Mouse (Mus musculus) kidney, postnatal 0 days (tissue): ENCODE results near the gene Olfr803. TPM values are rescaled to one million over a fixed set of nuclear protein-coding genes. Genes with fewer than 3 reads are reported as not detected.

Source experiments
- ATAC-seq: fragments of 200-750 bp; cut with Nextera tagmentation; replicated peaks from 2 replicates; pipeline ENCODE4 v1.8.0; 2017; ENCODE audit warnings: low read depth, moderate number of reproducible peaks, moderate TSS enrichment, moderate library complexity; ENCODE audit not compliant: low FRiP score
- DNase-seq: peaks from one replicate; pipeline ENCODE4 v3.0.0-alpha.2; 2016; ENCODE audit warnings: low spot score
- H3K27ac ChIP-seq: fragments of 300-500 bp; sonication (generic); 2 replicates; pipeline ENCODE4 v1.5.1; 2014; ENCODE audit warnings: mild to moderate bottlenecking
- H3K27me3 ChIP-seq: fragments of 300-500 bp; sonication (generic); 2 replicates; pipeline ENCODE4 v1.6.1; 2014; ENCODE audit warnings: low read length, mixed read lengths; ENCODE audit not compliant: insufficient read depth
- H3K36me3 ChIP-seq: fragments of 300-500 bp; sonication (generic); 2 replicates; pipeline ENCODE4 v1.6.1; 2014; ENCODE audit warnings: low read length, mixed read lengths; ENCODE audit not compliant: insufficient read depth
- H3K4me1 ChIP-seq: fragments of 300-500 bp; sonication (generic); replicated peaks from 2 replicates; pipeline ENCODE4 v1.6.1; 2014; ENCODE audit warnings: antibody characterized with exemption, low read length, mixed read lengths; ENCODE audit not compliant: insufficient read depth
- H3K4me2 ChIP-seq: fragments of 300-500 bp; sonication (generic); 2 replicates; pipeline ENCODE4 v1.6.1; 2014; ENCODE audit warnings: mild to moderate bottlenecking, low read length, moderate library complexity, mixed read lengths
- H3K4me3 ChIP-seq: fragments of 300-500 bp; sonication (generic); replicated peaks from 2 replicates; pipeline ENCODE4 v1.5.1; 2014; ENCODE audit warnings: low read depth, low read length
- H3K9ac ChIP-seq: fragments of 300-500 bp; sonication (generic); 2 replicates; pipeline ENCODE4 v1.6.1; 2014; ENCODE audit warnings: low read depth, low read length
- H3K9me3 ChIP-seq: fragments of 300-500 bp; sonication (generic); replicated peaks from 2 replicates; pipeline ENCODE4 v1.6.1; 2016; ENCODE audit warnings: low read length, inconsistent platforms, mixed read lengths
- CTCF ChIP-seq: IDR thresholded peaks from 2 replicates; pipeline ENCODE4 v1.5.1; 2016; ENCODE audit warnings: antibody characterized with exemption, low read depth, mild to moderate bottlenecking, moderate library complexity
- WGBS: fragments of 180-500 bp; shearing (Covaris S2); extraction: QIAGEN DNeasy Blood & Tissue Kit; methylation state at CpG from one replicate; pipeline ENCODE4 v1.1.7; 2014; 5-methylcytosine and 5-hydroxymethylcytosine counted together
- microRNA-seq: library from miRNA; unstranded; fragments of <30 nt; microRNA quantifications from one replicate; pipeline ENCODE4, GENCODE M21; 2016
- polyA plus RNA-seq: library from polyadenylated mRNA; unstranded; fragments of >200 nt; fragmentation: Nextera tagmentation; extraction: Ambion mirVana; gene quantifications from 2 replicates; pipeline ENCODE4 v1.2.1, GENCODE M21; 2015

Olfr803 gene
- polyA plus RNA-seq, 1 experiment from 2014 or later, result not detected

DNA sequence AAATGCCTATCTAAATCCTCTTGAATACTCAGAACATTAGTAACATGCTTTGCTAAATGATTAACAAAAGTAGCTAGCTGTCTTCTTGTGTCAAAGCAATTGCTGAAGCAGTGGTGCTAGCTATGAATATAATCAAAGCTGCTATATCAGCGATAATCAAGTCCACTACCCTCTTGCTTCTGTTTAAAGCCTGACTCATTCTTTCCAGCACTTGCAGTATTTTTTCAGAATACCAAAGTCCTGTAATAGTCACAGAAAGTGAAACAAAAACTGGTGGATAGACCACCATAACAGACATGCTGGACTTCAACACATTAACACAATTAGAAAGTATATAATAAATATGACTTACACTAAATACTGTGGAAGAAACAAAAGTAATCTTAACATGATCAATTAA, 42.3 kb downstream of the Olfr803 start:
- WGBS, result 80% methylated on average over 1 of the region's 1 CpGs

More for the DNA sequence above, 42.3 kb downstream of the Olfr803 start:
- DNase-seq (no peak), ATAC-seq (no peak)
- Histone ChIP-seq H3K27ac (no peak overlapping the region), H3K27me3 (no peaks in the 10 kb centered on the region), H3K9me3 (no peaks in the 10 kb centered on the region), H3K4me2 (no peak overlapping the region), H3K4me1 (no peaks in the 10 kb centered on the region), H3K36me3 (no peaks in the 10 kb centered on the region), H3K9ac (no peak overlapping the region), H3K4me3 (no peak overlapping the region)
- no peak for TF ChIP-seq CTCF

Small RNAs within 50 kb of the gene (microRNA-seq; reads per million reads assigned to microRNA genes)
- gene Gm24485, result not detected

Other genes starting within 250 kb of the Olfr803 start
- gene Olfr787, start 232.4 kb downstream of the Olfr803 start, polyA plus RNA-seq, result not detected in 2 replicates
- gene Olfr788, start 223.3 kb downstream of the Olfr803 start, polyA plus RNA-seq, result not detected in 2 replicates
- not detected in 2 replicates for gene Olfr789, start 209.5 kb downstream of the Olfr803 start, polyA plus RNA-seq
- gene Olfr790, start 195.8 kb downstream of the Olfr803 start, polyA plus RNA-seq, result not detected in 2 replicates
- not detected in 2 replicates for gene Olfr791, start 172.5 kb downstream of the Olfr803 start, polyA plus RNA-seq
- gene Olfr792, start 155.1 kb downstream of the Olfr803 start, polyA plus RNA-seq, result not detected in 2 replicates
- not detected in 2 replicates for gene Olfr794, start 126.6 kb downstream of the Olfr803 start, polyA plus RNA-seq
- gene Olfr796, start 81.7 kb downstream of the Olfr803 start, polyA plus RNA-seq, result not detected in 2 replicates
- not detected in 2 replicates for gene Olfr798, start 66.4 kb downstream of the Olfr803 start, polyA plus RNA-seq
- gene Olfr799, start 56.8 kb downstream of the Olfr803 start, polyA plus RNA-seq, result not detected in 2 replicates
- gene Olfr800, start 36.6 kb downstream of the Olfr803 start, polyA plus RNA-seq, result not detected in 2 replicates
- not detected in 2 replicates for gene Olfr801, start 20.4 kb downstream of the Olfr803 start, polyA plus RNA-seq
- gene Olfr802, start 6.1 kb downstream of the Olfr803 start, polyA plus RNA-seq, result not detected in 2 replicates
- not detected in 2 replicates for gene Olfr804, start 8.9 kb upstream of the Olfr803 start, polyA plus RNA-seq
- gene Olfr805, start 35.1 kb upstream of the Olfr803 start, polyA plus RNA-seq, result not detected in 2 replicates
- gene Olfr806, start 47.6 kb upstream of the Olfr803 start, polyA plus RNA-seq, result not detected in 2 replicates
- not detected in 2 replicates for gene Olfr807, start 63.5 kb upstream of the Olfr803 start, polyA plus RNA-seq
- not detected in 2 replicates for gene Olfr808, start 71.2 kb upstream of the Olfr803 start, polyA plus RNA-seq
- not detected in 2 replicates for gene Olfr809, start 80.4 kb upstream of the Olfr803 start, polyA plus RNA-seq
- not detected in 2 replicates for gene Olfr810, start 100.6 kb upstream of the Olfr803 start, polyA plus RNA-seq
- not detected in 2 replicates for gene Olfr811, start 110.1 kb upstream of the Olfr803 start, polyA plus RNA-seq
- not detected in 2 replicates for gene Olfr812, start 151.8 kb upstream of the Olfr803 start, polyA plus RNA-seq
- gene Olfr813, start 161.1 kb upstream of the Olfr803 start, polyA plus RNA-seq, result not detected in 2 replicates
- gene Olfr814, start 185.6 kb upstream of the Olfr803 start, polyA plus RNA-seq, result not detected in 2 replicates
- gene Olfr815, start 211.6 kb upstream of the Olfr803 start, polyA plus RNA-seq, result not detected in 2 replicates
- not detected in 2 replicates for gene Olfr816, start 221.3 kb upstream of the Olfr803 start, polyA plus RNA-seq